Mouse (Mus musculus): Measurements from ENCODE around the gene Relb.
"Not testable (repeated sequence)": the region's sequence is repeated elsewhere in the genome, so short reads cannot be mapped to it uniquely, and the experiment has no call there.

Gene Relb

DNA sequence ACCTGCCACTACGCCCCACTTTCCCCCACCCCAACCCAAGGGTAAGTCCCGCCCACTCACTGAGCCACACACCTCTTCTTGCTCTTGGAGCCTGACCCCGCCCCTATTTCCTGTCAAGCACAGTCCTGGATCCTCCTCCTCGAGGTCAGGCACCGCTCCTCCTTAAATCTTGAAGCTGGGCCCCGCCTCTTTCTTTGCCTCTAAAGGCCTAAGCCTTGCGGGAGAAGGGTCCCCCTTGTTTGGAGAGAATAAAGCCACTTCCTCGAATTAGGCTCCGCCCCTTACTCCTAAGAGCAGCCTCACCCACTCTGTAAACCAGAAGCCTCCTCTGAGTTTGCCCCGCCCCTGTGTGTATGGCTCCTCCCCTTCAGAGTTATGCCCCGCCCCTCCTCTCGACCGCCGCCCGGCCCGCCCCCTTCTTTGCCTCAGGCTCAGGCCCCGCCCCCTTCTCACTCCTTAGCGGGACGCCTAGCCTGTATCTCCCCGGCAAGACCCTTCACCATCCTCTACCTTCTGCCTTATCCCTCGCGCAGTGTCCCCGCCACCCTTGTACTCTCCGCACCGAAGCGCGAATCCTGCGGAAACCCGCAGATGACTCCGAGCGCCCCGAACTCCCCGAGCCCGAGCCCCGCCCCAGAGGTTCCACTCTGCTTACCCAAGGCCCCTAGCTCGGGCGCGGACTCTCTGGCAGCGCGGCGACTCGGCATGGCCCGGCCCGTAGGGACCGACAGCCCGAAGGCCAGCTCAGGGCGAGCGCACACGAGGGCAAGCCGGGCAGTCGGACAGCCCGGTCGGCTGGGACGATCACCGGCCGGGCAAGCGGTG, 490 bp downstream of the Relb start:
- peak; percentile 86 for DNase-seq

DNA sequence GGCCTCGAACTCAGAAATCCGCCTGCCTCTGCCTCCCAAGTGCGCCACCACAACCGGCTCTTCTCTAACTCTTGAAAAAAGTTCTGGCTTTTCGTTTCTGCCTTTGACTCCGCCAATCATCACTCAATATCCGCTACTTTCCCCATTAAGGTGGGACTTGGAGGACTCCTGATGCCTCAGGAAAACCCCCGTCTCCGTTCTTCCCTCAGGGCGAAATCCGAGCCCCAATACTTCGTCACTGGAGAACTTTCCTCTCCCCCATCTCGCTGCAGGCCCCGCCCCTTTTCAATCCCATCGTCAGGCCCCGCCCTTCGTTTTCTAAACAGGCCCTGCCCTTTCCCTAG, 1.1 kb downstream of the Relb start:
- DNase-seq: no peak

DNA sequence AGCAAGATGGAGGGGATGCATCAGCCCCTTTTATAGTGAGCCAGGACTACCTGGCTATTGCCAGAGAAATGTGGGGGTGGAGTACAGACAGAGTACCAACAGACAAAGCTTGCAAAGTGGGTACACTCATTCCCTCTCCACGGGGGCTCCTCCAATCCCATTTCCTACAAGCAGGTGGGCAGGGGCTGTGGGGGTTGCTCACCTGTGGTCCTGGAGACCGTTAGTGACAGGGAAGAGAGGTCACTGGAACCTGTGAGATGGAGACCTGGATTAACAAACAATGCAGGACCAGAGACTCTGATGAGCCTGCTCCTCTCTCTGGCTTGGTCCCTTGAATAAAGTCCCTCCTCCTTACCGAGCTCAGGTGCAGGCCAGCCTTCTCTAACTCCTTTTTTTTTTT, 1.5 kb downstream of the Relb start:
- DNase-seq: no peak

DNA sequence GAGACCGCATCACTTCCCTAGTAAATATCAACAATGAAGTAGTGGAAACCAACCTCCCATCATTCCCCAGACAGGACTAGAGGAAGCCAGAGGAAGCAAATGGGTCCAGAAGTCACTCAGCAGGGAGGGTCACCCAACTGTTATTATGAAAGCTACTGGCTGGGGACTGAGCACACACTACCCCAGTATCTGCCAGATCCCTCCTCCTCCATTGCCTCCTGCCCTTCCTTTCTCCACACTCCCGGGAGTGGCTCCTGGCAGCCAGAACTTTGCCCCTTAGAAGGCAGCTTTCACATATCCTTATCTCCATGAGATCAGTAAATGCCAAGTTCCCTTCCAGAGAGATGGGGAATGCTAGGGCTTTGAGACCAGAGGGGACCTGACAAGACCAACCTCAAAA, 5.8 kb downstream of the Relb start:
- DNase-seq: no peak

DNA sequence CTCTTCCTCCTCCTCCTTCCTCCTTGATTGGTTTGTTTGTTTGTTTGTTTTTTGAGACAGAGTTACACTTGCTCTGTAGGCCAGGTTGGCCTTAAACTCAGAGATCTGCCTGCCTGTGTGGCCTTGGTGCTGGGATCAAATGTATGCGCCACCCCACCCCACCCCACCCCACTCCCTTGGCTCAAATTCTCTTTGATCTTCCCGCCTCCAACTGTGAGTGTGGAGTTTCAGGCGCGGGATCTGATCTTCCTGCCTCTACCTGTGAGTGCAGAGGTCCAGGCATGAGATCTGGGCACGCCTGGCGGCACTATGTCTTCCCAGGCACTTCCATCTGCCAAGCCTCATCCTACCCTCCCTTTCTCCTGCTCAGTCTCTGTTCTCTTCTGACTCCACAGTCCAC, 7.0 kb downstream of the Relb start:
- DNase-seq: no peak

DNA sequence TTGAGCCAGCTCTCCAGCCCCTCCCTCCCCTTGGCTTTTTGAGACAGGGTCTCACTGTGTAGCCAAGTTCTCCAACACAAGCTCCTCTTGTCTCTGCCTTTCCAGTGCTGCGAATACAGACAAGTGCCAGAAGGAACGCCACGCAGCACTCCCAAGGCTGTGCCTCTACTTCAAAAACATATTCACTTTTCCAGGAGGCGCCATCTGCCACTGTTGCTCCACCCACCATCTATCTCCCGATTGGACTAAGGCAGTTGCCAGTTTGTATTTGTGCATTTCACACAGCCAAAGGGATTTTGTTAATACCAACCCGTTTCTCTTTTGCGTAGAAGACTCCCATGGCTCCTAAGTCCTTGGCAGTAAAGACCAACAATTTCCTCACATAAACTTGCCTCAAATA, 8.4 kb downstream of the Relb start:
- DNase-seq: no peak

DNA sequence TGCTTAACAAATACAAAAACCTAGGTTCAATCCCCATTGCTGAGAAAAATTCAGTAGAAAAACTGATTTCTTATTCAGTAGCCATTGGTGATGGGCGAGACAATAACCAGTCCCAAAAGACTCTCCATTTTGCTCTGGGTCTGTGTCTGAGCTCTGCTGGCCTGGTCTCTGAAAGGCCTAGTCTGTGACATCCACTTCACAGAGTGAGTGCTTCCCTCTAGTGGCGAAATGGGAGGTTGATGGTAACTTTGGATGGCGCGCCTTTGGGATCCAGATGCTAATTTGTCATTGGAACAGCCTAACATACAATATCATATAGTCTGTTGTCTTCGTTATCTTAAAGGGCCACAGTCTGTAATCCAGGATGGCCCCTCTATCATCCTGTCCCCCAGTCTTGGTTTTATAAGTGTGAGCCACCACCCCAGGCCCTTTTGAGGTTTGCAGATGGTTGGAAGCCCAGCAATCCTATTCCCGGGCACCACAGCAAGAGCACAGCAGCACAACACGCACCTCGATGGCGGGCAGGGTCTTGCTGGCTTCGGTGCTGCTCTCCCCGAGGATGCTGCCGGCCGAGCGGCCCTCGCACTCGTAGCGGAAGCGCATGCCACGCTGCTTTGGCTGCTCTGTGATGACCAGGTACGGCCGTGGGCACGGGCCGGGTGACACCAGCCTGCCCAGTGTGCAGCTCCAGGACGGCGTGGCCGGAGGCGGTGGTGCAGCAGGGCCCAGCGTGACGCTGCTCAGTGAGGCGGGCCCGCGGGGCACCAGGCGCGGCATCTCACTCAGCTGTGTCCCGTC, 10.0 kb downstream of the Relb start:
- DNase-seq: peak; percentile 57

DNA sequence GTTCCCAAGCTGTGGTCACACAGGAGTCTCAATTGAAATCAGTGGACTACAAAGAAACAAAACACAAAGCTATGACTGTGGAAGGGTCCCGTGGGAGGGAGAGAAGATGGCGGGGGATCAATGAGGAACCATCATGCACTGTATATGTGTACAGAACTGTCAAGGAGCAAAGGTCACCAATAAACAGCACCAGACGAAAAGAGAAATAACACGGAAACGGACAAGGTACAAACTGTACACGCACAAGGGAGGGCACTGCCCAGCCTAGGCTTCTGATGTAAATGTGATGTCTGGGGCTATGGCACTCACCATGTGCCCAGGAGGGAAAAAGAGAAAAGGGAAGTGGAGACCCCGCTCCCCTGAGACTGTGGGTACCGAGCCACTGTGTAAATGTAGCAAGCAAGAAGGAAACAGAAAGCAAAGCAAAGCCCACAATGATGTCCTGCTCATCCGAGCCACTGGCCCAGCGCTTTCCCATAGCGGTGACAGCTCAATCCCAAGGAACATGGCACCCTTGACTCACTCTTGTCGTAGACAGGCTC, 14.1 kb downstream of the Relb start:
- no peak for DNase-seq

DNA sequence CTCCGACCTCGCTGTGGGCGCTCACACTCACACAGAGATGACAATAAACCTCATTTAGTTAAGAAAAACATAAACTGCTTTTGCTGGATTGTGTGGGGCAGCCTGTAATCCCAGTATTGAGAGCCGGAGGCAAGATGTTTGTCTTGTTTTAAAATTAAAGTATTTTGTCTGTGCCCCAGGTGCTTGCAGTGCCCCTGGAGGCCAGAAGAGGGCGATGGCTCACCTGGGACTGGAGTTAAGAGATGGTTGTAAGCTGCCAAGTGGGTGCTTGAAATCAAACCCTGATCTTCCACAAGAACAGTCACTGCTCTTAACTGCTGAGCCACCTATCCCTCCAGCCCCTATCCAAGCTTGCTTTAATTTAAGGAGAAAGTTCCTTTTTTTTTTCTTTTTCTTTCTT, 18.3 kb downstream of the Relb start:
- DNase-seq: no peak

DNA sequence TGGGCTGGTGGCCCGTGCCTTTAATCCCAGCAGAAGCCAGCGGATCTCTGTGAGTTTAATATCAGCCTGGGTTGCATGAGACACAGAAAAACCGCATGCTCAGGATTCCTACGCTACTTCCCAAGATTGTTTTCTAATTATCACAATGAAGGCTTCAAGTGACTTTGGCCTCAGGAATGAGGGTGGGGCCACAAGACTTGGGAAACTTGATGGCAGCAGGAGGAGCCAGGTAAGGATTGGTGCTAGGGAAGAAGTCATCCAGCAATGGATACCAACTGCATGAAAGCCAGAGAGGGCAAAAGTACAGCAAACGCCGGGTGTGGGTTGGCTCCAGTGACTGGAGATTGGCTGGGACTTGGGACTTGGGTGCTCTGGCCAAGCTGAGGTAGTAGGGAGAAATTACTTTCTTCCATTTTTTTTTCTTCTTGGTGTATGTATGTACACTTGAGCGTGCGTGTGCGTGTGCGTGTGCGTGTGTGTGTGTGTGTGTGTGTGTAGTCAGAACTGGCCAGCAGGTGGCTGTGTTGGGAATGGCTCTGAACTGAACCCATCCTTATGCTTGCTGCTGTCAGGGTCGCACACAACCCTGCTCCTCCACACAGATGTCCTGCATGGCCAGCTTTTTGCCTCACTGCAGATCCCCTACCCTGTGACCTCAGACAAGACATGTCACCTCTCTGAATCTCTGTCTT, 19.5 kb downstream of the Relb start:
- DNase-seq: no peak

DNA sequence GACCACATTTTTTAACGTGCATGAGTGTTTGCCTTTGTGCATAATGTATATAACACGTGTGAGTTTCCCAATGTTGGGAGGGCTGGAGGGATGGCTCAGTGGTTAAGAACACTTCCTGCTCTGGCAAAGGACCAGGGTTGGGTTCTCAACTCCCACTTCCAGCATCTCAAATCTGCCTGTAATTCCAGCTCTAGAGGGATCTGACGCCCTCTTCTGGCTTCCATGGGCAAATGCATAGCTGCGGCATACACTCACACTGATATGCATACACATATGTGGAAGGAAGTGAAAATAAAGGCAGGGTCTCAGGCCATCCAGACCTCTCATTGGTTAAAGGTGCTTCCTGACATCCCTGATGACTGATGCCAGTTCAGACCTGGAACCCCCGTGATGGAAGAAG, 21.9 kb downstream of the Relb start:
- no peak for DNase-seq

DNA sequence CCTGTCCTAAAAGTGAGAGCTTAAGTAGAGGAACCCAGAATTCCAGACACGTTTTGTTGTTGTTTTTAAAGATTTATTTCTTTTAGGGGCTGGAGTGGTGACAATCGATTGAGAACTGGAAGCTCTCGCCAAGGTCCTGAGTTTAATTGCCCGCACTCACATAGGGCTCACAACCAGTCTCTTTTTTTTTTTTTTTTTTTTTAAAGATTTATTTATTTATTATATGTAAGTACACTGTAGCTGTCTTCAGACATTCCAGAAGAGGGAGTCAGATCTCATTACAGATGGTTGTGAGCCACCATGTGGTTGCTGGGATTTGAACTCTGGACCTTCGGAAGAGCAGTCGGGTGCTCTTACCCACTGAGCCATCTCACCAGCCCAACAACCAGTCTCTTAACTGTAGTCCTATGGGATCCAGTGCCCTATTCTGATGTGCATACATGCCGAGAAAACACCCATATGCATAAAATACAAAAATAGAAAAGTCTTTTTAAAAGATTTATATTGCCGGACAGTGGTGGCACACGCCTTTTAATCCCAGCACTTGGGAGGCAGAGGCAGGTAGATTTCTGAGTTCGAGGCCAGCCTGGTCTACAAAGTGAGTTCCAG, 24.5 kb downstream of the Relb start:
- not testable (repeated sequence) for DNase-seq

DNA sequence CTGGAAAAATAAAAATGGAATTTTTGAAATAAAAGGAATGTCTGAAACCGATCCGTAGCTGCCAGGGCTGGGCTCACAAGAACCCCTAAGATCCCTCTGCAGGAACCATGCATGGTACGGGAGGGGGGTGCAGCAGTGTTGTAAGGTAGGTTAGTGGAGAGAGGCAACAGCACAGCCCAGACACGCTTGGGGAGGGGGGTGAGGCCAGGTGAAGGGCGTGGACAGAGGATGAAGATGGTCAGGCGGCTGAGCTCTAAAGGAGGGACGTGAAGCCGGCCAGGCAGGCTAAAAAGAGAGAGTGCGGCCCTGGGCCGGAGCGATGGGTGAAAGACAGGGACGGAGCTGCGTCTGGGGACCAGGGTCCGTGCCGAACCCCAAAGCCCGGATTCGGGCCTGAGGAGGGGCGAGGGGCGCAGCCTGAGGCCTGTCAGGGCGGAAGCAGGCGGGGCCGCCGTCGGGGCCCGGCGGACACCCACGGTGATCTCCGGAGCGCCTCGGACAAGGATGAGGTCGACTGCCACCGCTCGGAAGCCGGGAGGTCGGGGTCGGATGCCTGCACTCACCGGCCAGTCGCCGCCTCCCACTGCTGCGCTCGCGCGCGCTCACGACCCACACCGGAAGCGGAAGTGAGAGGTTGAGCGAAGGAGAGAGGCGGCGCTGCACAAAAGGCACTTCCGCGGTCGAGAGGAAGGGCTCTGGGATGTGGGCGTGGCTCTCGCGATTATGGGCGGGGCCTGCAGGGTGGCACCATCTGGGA, 25.2 kb downstream of the Relb start, which contains the start of gene Clasrp:
Gene Clasrp, minus strand, starts transcription at position 638 of the 757 bp plus-strand sequence.
- peak; percentile 94 for DNase-seq

DNA sequence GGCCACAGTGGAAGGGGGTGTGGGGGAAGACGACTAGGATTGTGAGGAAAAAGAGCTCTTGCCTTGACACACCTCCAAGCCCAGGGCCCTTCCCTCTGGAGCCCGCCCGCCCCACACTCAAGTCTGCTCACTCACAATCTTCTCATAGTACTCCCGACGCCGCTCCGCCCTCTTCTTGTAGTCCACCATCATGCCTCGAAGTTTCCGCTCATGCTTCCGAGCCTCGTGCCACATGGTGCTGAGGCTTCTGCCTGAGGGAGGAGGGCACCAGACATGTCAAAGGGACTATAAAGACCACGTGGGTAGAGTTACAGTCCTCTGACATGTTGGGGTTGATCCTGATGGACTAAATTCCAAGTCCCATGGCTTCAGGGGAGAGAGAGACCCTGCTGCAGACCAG, 26.2 kb downstream of the Relb start:
- no peak for DNase-seq

DNA sequence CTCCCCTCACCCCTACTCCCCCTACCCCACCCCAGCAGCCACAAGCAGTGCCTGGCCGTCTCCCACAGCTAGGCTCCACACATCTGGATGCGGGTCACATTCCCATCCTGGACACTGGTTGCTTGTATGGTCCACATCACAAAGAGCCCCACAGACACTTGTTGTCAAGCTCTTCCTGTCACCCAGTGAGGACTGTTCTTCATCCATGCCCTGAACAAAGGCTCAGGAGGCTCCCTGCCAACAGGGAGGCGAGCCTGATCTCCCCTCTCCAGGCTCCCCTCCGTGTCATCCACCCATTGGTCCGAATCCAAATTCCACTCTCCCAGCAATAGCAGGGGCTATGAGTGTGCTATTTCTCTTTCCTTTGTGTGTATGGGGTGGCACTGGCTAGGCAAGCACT, 28.7 kb downstream of the Relb start:
- no peak for DNase-seq

DNA sequence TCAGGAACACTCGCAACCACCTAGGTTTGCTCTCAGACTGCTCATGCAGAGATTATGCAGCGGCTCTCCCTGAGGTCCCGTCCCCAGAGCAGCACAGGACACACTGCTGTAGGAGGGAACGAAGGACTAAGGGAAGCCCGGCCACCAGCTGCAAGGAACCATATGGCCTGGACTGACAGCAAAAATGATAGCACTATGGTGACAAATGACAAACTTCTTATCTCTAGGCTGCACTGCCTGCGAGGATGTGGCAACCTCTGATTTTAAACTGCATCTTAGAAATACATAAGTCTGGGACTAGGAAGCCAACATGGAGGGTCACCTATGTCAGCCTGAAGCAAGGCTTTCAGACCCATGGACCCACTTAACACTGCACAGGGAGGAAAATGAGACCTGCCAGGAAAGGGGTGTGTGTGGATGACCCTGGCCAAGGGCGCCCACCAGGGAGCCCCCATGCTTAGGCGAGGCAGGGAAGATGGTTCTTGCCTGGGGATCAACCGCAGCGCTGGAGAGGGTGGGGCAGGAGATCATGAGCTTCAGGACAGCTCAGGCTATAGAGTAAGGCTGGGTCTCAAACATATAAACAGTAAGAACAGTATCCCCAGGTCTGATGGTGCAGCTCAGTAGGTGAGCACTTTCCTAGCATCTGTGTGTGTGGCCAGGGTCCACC, 36.0 kb downstream of the Relb start:
- DNase-seq: no peak

DNA sequence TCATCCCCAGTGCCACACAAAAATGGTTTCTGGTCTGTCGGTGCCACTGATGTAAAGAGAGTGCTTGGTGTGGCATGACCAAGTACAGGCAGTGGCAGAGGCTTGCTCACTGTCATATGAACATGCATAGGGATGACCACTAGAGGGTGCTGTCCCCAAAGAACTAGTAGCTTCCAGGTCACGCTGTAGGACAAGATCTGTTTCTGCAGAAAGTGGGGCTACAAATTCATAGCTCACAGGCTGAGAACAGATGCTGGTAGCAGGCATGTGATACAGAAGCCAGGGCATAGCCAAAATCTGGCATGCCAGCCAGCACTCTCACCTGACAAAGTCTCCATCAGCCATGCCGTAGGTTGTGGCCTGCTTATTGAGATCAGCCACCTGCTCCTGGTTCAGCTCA, 39.3 kb downstream of the Relb start:
- DNase-seq: peak; percentile 74

DNA sequence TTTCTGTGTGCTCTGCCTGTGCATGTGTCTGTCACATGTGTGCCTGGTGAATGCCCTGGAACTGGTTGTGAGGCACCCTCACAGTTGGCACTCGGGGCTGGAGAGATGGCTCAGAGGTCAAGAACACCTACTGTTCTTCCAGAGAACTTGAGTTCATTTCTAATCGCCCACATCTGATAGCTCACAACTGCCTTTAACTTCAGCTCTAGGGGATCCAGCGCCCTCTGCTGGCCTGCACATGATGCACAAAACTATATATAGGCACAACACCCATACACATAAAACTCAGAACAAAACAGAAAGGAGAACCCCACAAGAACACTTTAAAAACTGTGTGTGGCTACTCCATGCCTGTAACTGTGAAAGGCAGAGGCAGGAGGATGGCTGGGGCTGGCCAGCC, 40.0 kb downstream of the Relb start:
- DNase-seq: peak; percentile 70

DNA sequence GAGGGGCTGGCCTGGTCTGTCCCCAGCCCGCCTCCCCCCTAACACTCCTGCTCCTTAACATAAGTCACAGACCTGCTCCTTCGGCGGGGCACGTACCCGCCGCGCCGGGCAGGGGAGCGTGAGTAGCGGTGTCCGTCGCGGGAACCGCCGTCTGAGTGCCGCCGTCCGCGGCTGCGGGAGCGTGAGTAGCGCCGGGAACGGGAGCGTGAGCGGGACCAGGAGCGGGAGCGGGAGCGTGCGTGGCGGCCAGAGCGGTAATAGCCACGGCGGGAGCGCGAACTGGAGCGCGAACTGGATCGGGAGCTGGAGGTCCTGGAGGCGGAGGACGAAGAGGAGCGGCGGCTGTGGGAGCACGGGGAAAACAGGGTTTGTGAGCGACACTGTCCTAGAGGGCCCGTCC, 43.0 kb downstream of the Relb start:
- no peak for DNase-seq

DNA sequence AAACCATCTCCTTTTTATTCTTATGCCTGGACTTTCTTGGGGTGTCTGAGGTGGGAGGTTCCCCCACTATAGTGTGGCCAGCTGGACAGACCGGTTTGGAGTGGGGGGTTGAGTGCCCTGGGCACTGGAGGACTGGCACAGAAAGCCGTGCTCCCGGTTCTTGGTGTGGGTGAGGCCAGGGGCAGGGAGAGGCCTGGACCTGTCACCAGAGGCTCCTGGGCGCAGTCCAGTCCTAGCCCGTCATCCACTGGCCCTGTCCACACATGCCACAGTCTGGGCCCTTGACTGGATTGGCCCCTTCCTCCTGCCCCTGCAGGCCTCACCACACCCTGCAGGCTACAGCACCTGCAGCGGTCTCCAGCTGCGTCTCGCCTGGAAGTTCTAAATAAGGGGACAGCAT, 48.6 kb downstream of the Relb start:
- DNase-seq: no peak

DNA sequence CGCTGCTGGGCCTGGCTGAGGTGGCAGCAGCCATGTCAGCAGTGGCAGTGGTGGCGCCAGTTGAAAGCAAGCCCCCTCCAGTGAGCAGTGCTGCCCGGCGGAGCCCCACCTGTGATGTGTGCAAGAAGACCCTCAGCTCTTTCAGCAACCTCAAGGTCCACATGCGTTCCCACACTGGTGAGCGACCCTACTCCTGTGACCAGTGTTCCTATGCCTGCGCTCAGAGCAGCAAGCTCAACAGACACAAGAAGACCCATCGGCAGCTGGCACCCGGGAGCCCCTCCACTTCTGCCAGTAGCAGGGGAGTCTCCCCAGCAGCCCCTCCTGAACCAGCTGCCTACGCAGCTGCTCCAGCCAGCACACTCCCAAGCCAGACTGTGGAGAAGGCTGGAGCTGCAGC, 49.5 kb downstream of the Relb start:
- DNase-seq: no peak

DNA sequence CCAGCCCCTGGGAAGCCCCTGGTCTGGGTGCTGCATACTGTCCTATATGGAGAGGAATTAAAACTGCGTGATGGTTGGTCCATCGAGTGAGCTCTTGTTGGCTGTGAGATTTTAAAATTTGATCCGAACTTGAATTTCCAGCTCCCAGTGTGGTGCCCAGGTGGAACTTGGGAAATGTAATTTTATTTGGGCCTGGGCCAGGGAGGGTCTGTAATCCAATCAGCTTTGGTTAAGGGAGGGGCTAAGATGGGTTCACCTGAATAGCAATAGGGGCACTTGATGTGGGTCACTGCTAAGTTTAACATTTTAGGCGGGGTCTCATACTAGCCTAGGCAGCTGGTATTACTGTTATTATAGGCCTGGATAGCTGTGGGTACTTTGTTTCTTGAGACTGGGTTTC, 50.8 kb downstream of the Relb start:
- no peak for DNase-seq
